Mouse (Mus musculus): ENCODE measurements at regions not wholly inside any gene's neighbourhood (a gene's known extent, or its start where the extent isn't known, plus 50 kb on each side); places are given as distances from the start of the nearest gene placed in this dataset.

- Histone ChIP-seq H3K36me3 (replicated peaks in 1 of 2; ENCODE audit: control insufficient read depth in 1 of 2, insufficient read depth in 1 of 2, low read length in 1 of 2) (no peaks in the 10 kb centered on the region), H3K79me2 (replicated peaks; ENCODE audit: control insufficient read depth, extremely low read depth, insufficient read depth, poor library complexity, severe bottlenecking) (no peaks in the 10 kb centered on the region), H3K4me3 (replicated peaks in 1 of 3; ENCODE audit: low read depth in 2 of 3, low read length in 2 of 3, poor library complexity in 1 of 3) (no peak overlapping the region), H3K9me3 (replicated peaks; ENCODE audit: low read length) (peaks cover 12% of the 10 kb centered on the region), H3K4me2 (ENCODE audit: insufficient read depth, low read depth, poor library complexity, severe bottlenecking) (no peak overlapping the region), H3K9ac (ENCODE audit: insufficient read depth, low read depth) (no peak overlapping the region), H3K27me3 (replicated peaks) (no peaks in the 10 kb centered on the region), H3K4me1 (ENCODE audit: control insufficient read depth in 1 of 2, insufficient read depth in 2 of 2) (peaks cover 9 to 64% of the 10 kb centered on the region in 2 experiments), H3K27ac (ENCODE audit: insufficient read depth, low read depth) (no peak overlapping the region)
- dilution Hi-C loops (cut with MboI; ENCODE audit: extremely low pct_ligation_motif_present, extremely low pct_unique_long_range_greater_than_20kb, low sequenced_read_pairs) (no loop called here), in situ Hi-C loops (cut with MboI; ENCODE audit: low pct_ligation_motif_present, low pct_unique_long_range_greater_than_20kb, low sequenced_read_pairs) (no loop called here)
- TF ChIP-seq SMC3 (IDR thresholded peaks at IDR 0.05; ENCODE audit: low read depth, low read length) = no peak
- TF ChIP-seq GABPA (IDR thresholded peaks at IDR 0.05; ENCODE audit: insufficient replicate concordance, low read depth, low read length) = no peak
- no peak for TF ChIP-seq MAX (IDR thresholded peaks at IDR 0.05; ENCODE audit: low read length)
- TF ChIP-seq BHLHE40 (IDR thresholded peaks at IDR 0.05; ENCODE audit: low read depth, low read length) = no peak
- TF ChIP-seq IRF4 (IDR thresholded peaks at IDR 0.05; ENCODE audit: low read depth, low read length) = no peak
- TF ChIP-seq KAT2A (IDR thresholded peaks at IDR 0.05; ENCODE audit: insufficient replicate concordance, low read length) = no peak
- no peak for TF ChIP-seq CTCF (conservative IDR thresholded peaks at IDR 0.05 in 1 of 2, IDR thresholded peaks at IDR 0.05 in 1 of 2; ENCODE audit: low read depth in 2 of 2, low read length in 2 of 2)
- TF ChIP-seq RCOR1 (conservative IDR thresholded peaks at IDR 0.05; ENCODE audit: low read depth, low read length) = no peak
- DNase-seq (ENCODE audit: extremely low read depth) = no peak
Observed at GRCm38 (mm10) chr6:108723236-108723635, 59.7 kb upstream of the Arl8b start.

GRCm38 (mm10) chr6:108723751-108724150 is 59.1 kb upstream of the Arl8b start:
- in situ Hi-C loops (cut with MboI; ENCODE audit: low pct_ligation_motif_present, low pct_unique_long_range_greater_than_20kb, low sequenced_read_pairs) (no loop called here), dilution Hi-C loops (cut with MboI; ENCODE audit: extremely low pct_ligation_motif_present, extremely low pct_unique_long_range_greater_than_20kb, low sequenced_read_pairs) (no loop called here)
- Histone ChIP-seq H3K79me2 (replicated peaks; ENCODE audit: control insufficient read depth, extremely low read depth, insufficient read depth, poor library complexity, severe bottlenecking) (no peaks in the 10 kb centered on the region), H3K27ac (ENCODE audit: insufficient read depth, low read depth) (no peak overlapping the region), H3K4me2 (ENCODE audit: insufficient read depth, low read depth, poor library complexity, severe bottlenecking) (no peak overlapping the region), H3K4me1 (ENCODE audit: control insufficient read depth in 1 of 2, insufficient read depth in 2 of 2) (peaks cover 7 to 59% of the 10 kb centered on the region in 2 experiments; a peak in 3 of 4 replicates), H3K27me3 (replicated peaks) (no peaks in the 10 kb centered on the region), H3K9ac (ENCODE audit: insufficient read depth, low read depth) (no peak overlapping the region), H3K9me3 (replicated peaks; ENCODE audit: low read length) (peaks cover 17% of the 10 kb centered on the region), H3K4me3 (replicated peaks in 1 of 3; ENCODE audit: low read depth in 2 of 3, low read length in 2 of 3, poor library complexity in 1 of 3) (no peak overlapping the region), H3K36me3 (replicated peaks in 1 of 2; ENCODE audit: control insufficient read depth in 1 of 2, insufficient read depth in 1 of 2, low read length in 1 of 2) (no peaks in the 10 kb centered on the region)
- DNase-seq (ENCODE audit: extremely low read depth) = no peak
- no peak for TF ChIP-seq NRF1 (IDR thresholded peaks at IDR 0.05; ENCODE audit: low read depth, low read length)
- no peak for TF ChIP-seq USF1 (IDR thresholded peaks at IDR 0.05; ENCODE audit: low read depth, low read length)
- TF ChIP-seq RCOR1 (conservative IDR thresholded peaks at IDR 0.05; ENCODE audit: low read depth, low read length) = no peak
- TF ChIP-seq UBTF (IDR thresholded peaks at IDR 0.05; ENCODE audit: low read depth, low read length) = no peak
- no peak for TF ChIP-seq CHD2 (IDR thresholded peaks at IDR 0.05; ENCODE audit: low read length)
- TF ChIP-seq IRF4 (IDR thresholded peaks at IDR 0.05; ENCODE audit: low read depth, low read length) = no peak
- no peak for TF ChIP-seq ETS1 (conservative IDR thresholded peaks at IDR 0.05; ENCODE audit: low read depth, low read length)
- no peak for TF ChIP-seq MEF2A (IDR thresholded peaks at IDR 0.05; ENCODE audit: borderline replicate concordance, low read depth, low read length)
- no peak for TF ChIP-seq SIN3A (IDR thresholded peaks at IDR 0.05; ENCODE audit: low read length)
- TF ChIP-seq EP300 (IDR thresholded peaks at IDR 0.05; ENCODE audit: low read length) = no peak
- no peak for TF ChIP-seq GABPA (IDR thresholded peaks at IDR 0.05; ENCODE audit: insufficient replicate concordance, low read depth, low read length)
- TF ChIP-seq MYC (IDR thresholded peaks at IDR 0.05; ENCODE audit: low read depth, low read length) = no peak
- TF ChIP-seq BHLHE40 (IDR thresholded peaks at IDR 0.05; ENCODE audit: low read depth, low read length) = no peak
- TF ChIP-seq RAD21 (IDR thresholded peaks at IDR 0.05; ENCODE audit: low read depth, low read length) = no peak
- TF ChIP-seq NELFE (IDR thresholded peaks at IDR 0.05; ENCODE audit: low read depth, low read length) = no peak
- TF ChIP-seq ZC3H11A (IDR thresholded peaks at IDR 0.05; ENCODE audit: low read depth, low read length) = no peak
- no peak for TF ChIP-seq POLR2A (IDR thresholded peaks at IDR 0.05; ENCODE audit: low read depth, low read length)

Data from CH12.LX (cell line).